Mouse (Mus musculus) neural tube, embryonic 11.5 days (tissue): Measurements from ENCODE around the gene Gm11011. TPM values are rescaled to one million over a fixed set of nuclear protein-coding genes. Genes with fewer than 3 reads are reported as not detected.
A peak's percentile ranks its signal among the peaks of the same experiment; 100 is the strongest.

ENCODE experiments used
- ATAC-seq: fragments of 200-750 bp; cut with Nextera tagmentation; 2 replicates; pipeline ENCODE4 v1.8.0; 2017; ENCODE audit warnings: moderate number of reproducible peaks, mild to moderate bottlenecking, moderate TSS enrichment, moderate library complexity; ENCODE audit not compliant: insufficient read depth, low FRiP score, low TSS enrichment
- DNase-seq: peaks from one replicate; pipeline ENCODE4 v3.0.0-alpha.2; 2015; ENCODE audit warnings: low spot score
- H3K27ac ChIP-seq: fragments of 300-500 bp; sonication (generic); 2 replicates; pipeline ENCODE4 v1.5.1; 2014; ENCODE audit warnings: low read depth, mild to moderate bottlenecking, low read length
- H3K27me3 ChIP-seq: fragments of 300-500 bp; sonication (generic); 2 replicates; pipeline ENCODE4 v1.6.1; 2014; ENCODE audit warnings: mild to moderate bottlenecking, low read length, mixed read lengths; ENCODE audit not compliant: control insufficient read depth, insufficient read depth
- H3K36me3 ChIP-seq: fragments of 300-500 bp; sonication (generic); 2 replicates; pipeline ENCODE4 v1.6.1; 2014; ENCODE audit warnings: mild to moderate bottlenecking, low read length, moderate library complexity, mixed read lengths; ENCODE audit not compliant: control insufficient read depth, insufficient read depth
- H3K4me1 ChIP-seq: fragments of 300-500 bp; sonication (generic); 2 replicates; pipeline ENCODE4 v1.6.1; 2014; ENCODE audit warnings: low read length, mixed read lengths; ENCODE audit not compliant: control insufficient read depth, insufficient read depth
- H3K4me2 ChIP-seq: fragments of 300-500 bp; sonication (generic); 2 replicates; pipeline ENCODE4 v1.6.1; 2014; ENCODE audit warnings: low read depth, mild to moderate bottlenecking, moderate library complexity
- H3K4me3 ChIP-seq: fragments of 300-500 bp; sonication (generic); 2 replicates; pipeline ENCODE4 v1.5.1; 2014; ENCODE audit warnings: low read depth, low read length
- H3K9ac ChIP-seq: fragments of 300-500 bp; sonication (generic); 2 replicates; pipeline ENCODE4 v1.6.1; 2014; ENCODE audit warnings: mild to moderate bottlenecking, low read length
- H3K9me3 ChIP-seq: fragments of 300-500 bp; sonication (generic); 2 replicates; pipeline ENCODE4 v1.6.1; 2016; ENCODE audit warnings: low read length; ENCODE audit not compliant: control insufficient read depth
- WGBS: fragments of 180-500 bp; shearing (Covaris S2); extraction: QIAGEN DNeasy Blood & Tissue Kit; methylation state at CpG from one replicate; pipeline ENCODE4 v1.1.7; 2014; 5-methylcytosine and 5-hydroxymethylcytosine counted together
- polyA plus RNA-seq: library from polyadenylated mRNA; unstranded; fragments of >200 nt; fragmentation: Nextera tagmentation; extraction: Ambion mirVana; gene quantifications from 2 replicates; pipeline ENCODE4 v1.2.1, GENCODE M21; 2014

Gm11011 gene
- polyA plus RNA-seq, 1 experiment from 2014 or later: not detected

- H3K4me3 ChIP-seq: no peak overlapping the region
- H3K27ac ChIP-seq: no peak overlapping the region
- H3K4me2 ChIP-seq: no peak overlapping the region
- no peaks in the 10 kb centered on the region for H3K36me3 ChIP-seq
- no peaks in the 10 kb centered on the region for H3K4me1 ChIP-seq
- H3K27me3 ChIP-seq: no peaks in the 10 kb centered on the region
- 78% methylated on average over 7 of the region's 7 CpGs for WGBS
- no peak for ATAC-seq
- no peaks in the 10 kb centered on the region for H3K9me3 ChIP-seq
- DNase-seq: peak; percentile 9
- no peak overlapping the region for H3K9ac ChIP-seq
These were observed 9.9 kb downstream of the Gm11011 start for GRCm38 (mm10) chr2:169577508-169578196.

- DNase-seq: peak; percentile 9
- no peak for ATAC-seq
- no peaks in the 10 kb centered on the region for H3K4me1 ChIP-seq
- H3K4me2 ChIP-seq: no peak overlapping the region
- no peaks in the 10 kb centered on the region for H3K9me3 ChIP-seq
- H3K27ac ChIP-seq: no peak overlapping the region
- H3K9ac ChIP-seq: no peak overlapping the region
- no peaks in the 10 kb centered on the region for H3K36me3 ChIP-seq
- H3K27me3 ChIP-seq: no peaks in the 10 kb centered on the region
- WGBS: 73% methylated on average over 10 of the region's 10 CpGs
- no peak overlapping the region for H3K4me3 ChIP-seq
These were observed 17.5 kb downstream of the Gm11011 start for GRCm38 (mm10) chr2:169570063-169570462.

- Histone ChIP-seq H3K36me3 (no peaks in the 10 kb centered on the region), H3K9me3 (no peaks in the 10 kb centered on the region), H3K27me3 (no peaks in the 10 kb centered on the region), H3K4me1 (no peaks in the 10 kb centered on the region), H3K4me3 (no peak overlapping the region), H3K27ac (no peak overlapping the region), H3K4me2 (no peak overlapping the region), H3K9ac (no peak overlapping the region)
- peak; percentile 9 for DNase-seq
- 75% methylated on average over 4 of the region's 4 CpGs for WGBS
- no peak for ATAC-seq
These were observed 21.4 kb downstream of the Gm11011 start for GRCm38 (mm10) chr2:169566159-169566558.

- H3K36me3 ChIP-seq: no peaks in the 10 kb centered on the region
- WGBS: 87% methylated on average over 7 of the region's 7 CpGs
- DNase-seq (no peak), ATAC-seq (no peak)
- H3K9me3 ChIP-seq: no peaks in the 10 kb centered on the region
- H3K27ac ChIP-seq: no peak overlapping the region
- no peak overlapping the region for H3K9ac ChIP-seq
- H3K4me1 ChIP-seq: no peaks in the 10 kb centered on the region
- H3K4me3 ChIP-seq: no peak overlapping the region
- H3K4me2 ChIP-seq: no peak overlapping the region
- H3K27me3 ChIP-seq: no peaks in the 10 kb centered on the region
These were observed 21.8 kb downstream of the Gm11011 start for GRCm38 (mm10) chr2:169565751-169566150.

- DNase-seq (no peak), ATAC-seq (no peak)
- Histone ChIP-seq H3K4me3 (no peak overlapping the region), H3K27me3 (no peaks in the 10 kb centered on the region), H3K9me3 (no peaks in the 10 kb centered on the region), H3K9ac (no peak overlapping the region), H3K27ac (no peak overlapping the region), H3K36me3 (no peaks in the 10 kb centered on the region), H3K4me1 (no peaks in the 10 kb centered on the region), H3K4me2 (no peak overlapping the region)
- 84% methylated on average over 7 of the region's 7 CpGs for WGBS
These were observed 41.9 kb downstream of the Gm11011 start for GRCm38 (mm10) chr2:169545674-169546073.

GRCm38 (mm10) chr2:169538906-169539305, 48.6 kb downstream of the Gm11011 start:
- H3K9me3 ChIP-seq: no peaks in the 10 kb centered on the region
- no peak overlapping the region for H3K27ac ChIP-seq
- H3K27me3 ChIP-seq: no peaks in the 10 kb centered on the region
- 79% methylated on average over 4 of the region's 4 CpGs for WGBS
- no peaks in the 10 kb centered on the region for H3K36me3 ChIP-seq
- H3K9ac ChIP-seq: no peak overlapping the region
- no peak for DNase-seq
- no peaks in the 10 kb centered on the region for H3K4me1 ChIP-seq
- H3K4me2 ChIP-seq: no peak overlapping the region
- ATAC-seq: no peak
- no peak overlapping the region for H3K4me3 ChIP-seq

Other genes starting within 250 kb of the Gm11011 start
- gene Tshz2, start 45.3 kb upstream of the Gm11011 start, polyA plus RNA-seq: 9.1 and 9.8 TPM in 2 replicates